Mouse (Mus musculus) neural tube, embryonic 13.5 days (tissue): Measurements from ENCODE around the gene Osbpl5. TPM values are rescaled to one million over a fixed set of nuclear protein-coding genes. Genes with fewer than 3 reads are reported as not detected.
A peak's percentile ranks its signal among the peaks of the same experiment; 100 is the strongest.
"Not testable (repeated sequence)": the region's sequence is repeated elsewhere in the genome, so short reads cannot be mapped to it uniquely, and the experiment has no call there.

ENCODE experiments used
- ATAC-seq: fragments of 200-750 bp; cut with Nextera tagmentation; 2 replicates; pipeline ENCODE4 v1.8.0; 2017; ENCODE audit warnings: low read depth, mild to moderate bottlenecking, moderate TSS enrichment, moderate library complexity
- H3K27ac ChIP-seq: fragments of 300-500 bp; sonication (generic); replicated peaks from 2 replicates; pipeline ENCODE4 v1.5.1; 2015; ENCODE audit warnings: moderate library complexity, mild to moderate bottlenecking, inconsistent platforms
- H3K27me3 ChIP-seq: fragments of 300-500 bp; sonication (generic); 2 replicates; pipeline ENCODE4 v1.6.1; 2015; ENCODE audit warnings: mild to moderate bottlenecking, inconsistent platforms
- H3K36me3 ChIP-seq: fragments of 300-500 bp; sonication (generic); 2 replicates; pipeline ENCODE4 v1.6.1; 2015; ENCODE audit warnings: mild to moderate bottlenecking, inconsistent platforms
- H3K4me1 ChIP-seq: fragments of 300-500 bp; sonication (generic); replicated peaks from 2 replicates; pipeline ENCODE4 v1.6.1; 2015; ENCODE audit warnings: inconsistent platforms
- H3K4me2 ChIP-seq: fragments of 300-500 bp; sonication (generic); 2 replicates; pipeline ENCODE4 v1.6.1; 2015; ENCODE audit warnings: inconsistent platforms, mild to moderate bottlenecking, moderate library complexity
- H3K4me3 ChIP-seq: fragments of 300-500 bp; sonication (generic); 2 replicates; pipeline ENCODE4 v1.5.1; 2015; ENCODE audit warnings: mild to moderate bottlenecking, inconsistent platforms
- H3K9ac ChIP-seq: fragments of 300-500 bp; sonication (generic); 2 replicates; pipeline ENCODE4 v1.6.1; 2015; ENCODE audit warnings: moderate library complexity, mild to moderate bottlenecking, inconsistent platforms
- H3K9me3 ChIP-seq: fragments of 300-500 bp; sonication (generic); 2 replicates; pipeline ENCODE4 v1.6.1; 2016; ENCODE audit warnings: inconsistent platforms
- WGBS: fragments of 180-500 bp; shearing (Covaris S2); methylation state at CpG from one replicate; pipeline ENCODE4 v1.1.7; 2015; 5-methylcytosine and 5-hydroxymethylcytosine counted together
- polyA plus RNA-seq: library from polyadenylated mRNA; unstranded; fragments of >200 nt; fragmentation: Nextera tagmentation; extraction: Ambion mirVana; gene quantifications from 2 replicates; pipeline ENCODE4 v1.2.1, GENCODE M21; 2015

Gene Osbpl5
- polyA plus RNA-seq, 1 experiment from 2014 or later: 27.8 TPM

- Histone ChIP-seq H3K4me2 (no peak overlapping the region), H3K27ac (no peak overlapping the region), H3K9ac (no peak overlapping the region), H3K4me1 (no peaks in the 10 kb centered on the region), H3K9me3 (no peaks in the 10 kb centered on the region), H3K36me3 (peaks cover 84% of the 10 kb centered on the region), H3K27me3 (no peaks in the 10 kb centered on the region), H3K4me3 (no peak overlapping the region)
- ATAC-seq: no peak
- WGBS: 94% methylated on average over 5 of the region's 5 CpGs
Measured at GRCm38 (mm10) chr7:143691181-143691580, 65.6 kb downstream of the Osbpl5 start.

DNA sequence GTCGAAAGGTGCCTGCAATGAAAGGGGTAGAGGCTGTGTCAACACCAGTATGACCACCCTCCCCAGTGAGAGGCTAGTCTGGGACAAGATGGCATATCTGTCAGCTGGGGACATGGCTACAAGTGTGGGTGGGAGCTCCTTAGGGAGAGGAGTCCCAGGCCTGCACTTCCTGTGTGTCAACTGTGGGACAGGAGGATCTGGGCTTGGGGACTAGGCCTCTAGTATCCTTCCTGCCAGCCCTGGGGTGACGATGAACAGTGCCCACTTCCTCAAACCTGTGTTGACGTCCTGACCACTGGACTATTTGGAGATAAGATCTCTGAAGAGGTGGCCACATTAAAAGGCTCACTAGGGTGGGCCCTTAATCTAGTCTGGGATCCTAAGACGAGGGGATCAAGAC is 66.8 kb downstream of the Osbpl5 start:
- WGBS: 88% methylated on average over 4 of the region's 4 CpGs
- H3K9me3 ChIP-seq: no peaks in the 10 kb centered on the region
- H3K27ac ChIP-seq: no peak overlapping the region
- peaks cover 7% of the 10 kb centered on the region for H3K4me1 ChIP-seq
- H3K27me3 ChIP-seq: peaks cover 7% of the 10 kb centered on the region; the same call in 1 of the 2 replicates
- no peak overlapping the region for H3K4me2 ChIP-seq
- peaks cover 72% of the 10 kb centered on the region for H3K36me3 ChIP-seq
- H3K9ac ChIP-seq: no peak overlapping the region
- no peak for ATAC-seq
- H3K4me3 ChIP-seq: no peak overlapping the region

DNA sequence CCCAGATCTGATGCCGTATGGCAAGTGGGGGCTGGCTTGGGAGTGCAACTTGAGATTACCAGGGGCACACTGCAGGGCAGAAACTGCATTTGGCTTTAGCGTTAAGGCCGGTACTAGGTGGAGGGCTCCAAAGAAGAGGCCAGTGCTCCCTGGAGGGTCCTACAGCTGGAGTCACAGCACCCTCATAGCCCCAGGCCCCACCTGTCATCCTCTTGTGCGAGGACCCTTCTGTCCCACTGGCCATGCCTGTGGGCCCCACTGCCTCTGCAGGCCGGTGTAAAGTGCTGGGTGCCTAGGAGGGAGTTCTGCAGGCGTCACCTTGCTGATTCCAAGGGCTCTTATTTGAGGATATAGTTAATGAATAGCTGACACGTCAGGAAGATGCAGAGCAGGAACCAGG is 67.3 kb downstream of the Osbpl5 start:
- H3K36me3 ChIP-seq: peaks cover 67% of the 10 kb centered on the region
- peaks cover 7% of the 10 kb centered on the region; the same call in 1 of the 2 replicates for H3K27me3 ChIP-seq
- WGBS: 78% methylated on average over 7 of the region's 7 CpGs
- ATAC-seq: no peak
- H3K4me1 ChIP-seq: peaks cover 7% of the 10 kb centered on the region
- H3K27ac ChIP-seq: no peak overlapping the region
- H3K9ac ChIP-seq: no peak overlapping the region
- no peaks in the 10 kb centered on the region for H3K9me3 ChIP-seq
- no peak overlapping the region for H3K4me3 ChIP-seq
- H3K4me2 ChIP-seq: no peak overlapping the region

- not testable (repeated sequence) for H3K4me3 ChIP-seq, H3K4me1 ChIP-seq, H3K9ac ChIP-seq, H3K27ac ChIP-seq, H3K9me3 ChIP-seq, H3K27me3 ChIP-seq, ATAC-seq, H3K4me2 ChIP-seq
- 87% methylated on average over 3 of the region's 3 CpGs for whole genome bisulfite sequencing
- peaks cover 39% of the 10 kb centered on the region for H3K36me3 ChIP-seq
Measured at GRCm38 (mm10) chr7:143686676-143687075, 70.1 kb downstream of the Osbpl5 start.

GRCm38 (mm10) chr7:143686191-143686590 is 70.6 kb downstream of the Osbpl5 start:
- H3K27ac ChIP-seq, H3K4me1 ChIP-seq, H3K9me3 ChIP-seq, H3K4me2 ChIP-seq, H3K9ac ChIP-seq, H3K27me3 ChIP-seq, H3K4me3 ChIP-seq: not testable (repeated sequence)
- 61% methylated on average over 4 of the region's 4 CpGs for WGBS
- peaks cover 34% of the 10 kb centered on the region for H3K36me3 ChIP-seq
- 0 out of 2 replicates have a peak, but pooled peaks have one; percentile 32 for ATAC-seq

DNA sequence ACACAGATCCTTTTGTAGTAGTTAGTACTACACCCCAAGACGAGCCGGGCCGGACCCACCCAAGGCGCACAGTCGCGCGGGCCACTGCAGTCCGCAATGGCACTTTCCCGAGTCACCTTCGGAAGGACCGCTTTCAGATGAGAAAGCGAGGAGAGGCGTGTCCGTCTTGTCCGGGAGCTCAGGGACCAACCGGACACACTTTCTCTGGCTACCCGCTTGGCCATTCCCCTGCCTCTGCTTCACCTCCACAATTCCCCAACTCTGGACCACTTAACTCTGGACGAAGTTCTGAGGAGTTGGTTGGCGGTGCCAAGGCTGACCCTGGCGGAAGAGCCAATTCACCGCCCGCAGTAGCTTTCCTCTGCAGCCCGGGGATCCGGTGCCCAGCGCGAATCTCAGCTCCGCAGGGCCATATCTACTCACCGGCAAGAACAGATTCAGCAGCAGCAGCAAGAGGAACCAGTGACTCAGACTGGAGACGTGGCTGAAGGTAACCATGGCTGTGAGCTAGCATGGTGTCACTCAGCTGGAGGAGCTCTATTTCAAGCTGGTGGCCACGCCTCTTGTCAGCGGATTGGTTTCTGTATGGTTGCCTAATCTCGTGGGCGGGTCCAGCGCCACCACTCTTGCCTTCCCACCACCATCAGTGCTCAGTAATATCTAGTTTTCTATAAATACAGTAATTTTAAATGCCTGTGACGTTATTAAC is 71.3 kb downstream of the Osbpl5 start, which contains the start of gene Tnfrsf23:
Tnfrsf23 (minus strand) TSS at position 514 of the 709 bp plus-strand sequence.
- Histone ChIP-seq H3K4me3 (peak within 1 kb of the TSS; percentile 34), H3K4me1 (peaks cover 7% of the 10 kb centered on the region), H3K4me2 (peak within 1 kb of the TSS; percentile 64), H3K36me3 (peaks cover 28% of the 10 kb centered on the region), H3K9me3 (no peaks in the 10 kb centered on the region), H3K27me3 (peaks cover 7% of the 10 kb centered on the region), H3K27ac (no peak within 1 kb of the TSS), H3K9ac (0 out of 2 replicates have a peak within 1 kb of the TSS, but pooled peaks have one; percentile 45)
- ATAC-seq: peak; percentile 81
- 3% methylated on average over 35 of the region's 35 CpGs for WGBS

GRCm38 (mm10) chr7:143684569-143684968 is 72.2 kb downstream of the Osbpl5 start:
- not testable (repeated sequence) for H3K27ac ChIP-seq, H3K4me1 ChIP-seq, ATAC-seq, H3K4me3 ChIP-seq, H3K9ac ChIP-seq, H3K4me2 ChIP-seq, H3K27me3 ChIP-seq, H3K9me3 ChIP-seq
- H3K36me3 ChIP-seq: peaks cover 18% of the 10 kb centered on the region
- WGBS: 78% methylated on average over 2 of the region's 2 CpGs

GRCm38 (mm10) chr7:143681566-143681965 is 75.2 kb downstream of the Osbpl5 start:
- no peak for ATAC-seq
- WGBS: 100% methylated on average over 1 of the region's 1 CpGs
- Histone ChIP-seq H3K36me3 (no peaks in the 10 kb centered on the region), H3K9me3 (no peaks in the 10 kb centered on the region), H3K4me1 (peaks cover 7% of the 10 kb centered on the region), H3K27me3 (peaks cover 7% of the 10 kb centered on the region), H3K4me3 (no peak overlapping the region), H3K9ac (no peak overlapping the region), H3K4me2 (no peak overlapping the region), H3K27ac (no peak overlapping the region)

GRCm38 (mm10) chr7:143680836-143681235 is 75.9 kb downstream of the Osbpl5 start:
- not testable (repeated sequence) for H3K9ac ChIP-seq, H3K4me1 ChIP-seq, H3K9me3 ChIP-seq, H3K27ac ChIP-seq, H3K27me3 ChIP-seq, H3K4me3 ChIP-seq, ATAC-seq, H3K4me2 ChIP-seq, H3K36me3 ChIP-seq
- 45% methylated on average over 2 of the region's 2 CpGs for WGBS

GRCm38 (mm10) chr7:143679650-143680049 is 77.1 kb downstream of the Osbpl5 start:
- not testable (repeated sequence) for H3K27me3 ChIP-seq, H3K27ac ChIP-seq, H3K4me2 ChIP-seq, H3K4me1 ChIP-seq, ATAC-seq, H3K4me3 ChIP-seq, H3K9ac ChIP-seq, H3K36me3 ChIP-seq, H3K9me3 ChIP-seq
- WGBS: 75% methylated on average over 2 of the region's 2 CpGs

- Histone ChIP-seq H3K9me3 (no peaks in the 10 kb centered on the region), H3K27ac (no peak overlapping the region), H3K36me3 (no peaks in the 10 kb centered on the region), H3K4me3 (no peak overlapping the region), H3K9ac (no peak overlapping the region), H3K4me2 (no peak overlapping the region), H3K4me1 (no peaks in the 10 kb centered on the region), H3K27me3 (no peaks in the 10 kb centered on the region)
- ATAC-seq: no peak
Measured at GRCm38 (mm10) chr7:143666427-143667311, 90.1 kb downstream of the Osbpl5 start.

DNA sequence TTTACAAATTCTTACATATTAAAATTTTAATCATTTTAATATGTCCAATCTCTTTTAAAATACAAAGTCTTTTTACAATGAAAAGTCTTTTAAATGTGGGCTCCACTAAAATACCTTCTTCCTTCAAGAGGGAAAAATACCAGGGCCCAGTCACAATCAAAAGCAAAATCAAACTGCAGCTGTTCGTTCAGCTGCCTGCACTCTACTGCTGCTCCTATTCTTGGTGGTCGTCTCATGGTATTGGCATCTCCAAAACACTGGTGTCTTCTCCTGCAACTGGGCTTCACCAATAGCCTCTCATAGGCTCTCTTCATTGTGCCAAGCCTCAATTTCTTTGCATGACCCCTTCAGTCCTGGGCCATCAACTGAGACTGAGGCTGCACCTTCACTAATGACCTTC is 93.3 kb downstream of the Osbpl5 start:
- Histone ChIP-seq H3K27ac (no peak overlapping the region), H3K4me1 (no peaks in the 10 kb centered on the region), H3K27me3 (no peaks in the 10 kb centered on the region), H3K4me3 (no peak overlapping the region), H3K9me3 (no peaks in the 10 kb centered on the region), H3K4me2 (no peak overlapping the region), H3K9ac (no peak overlapping the region), H3K36me3 (no peaks in the 10 kb centered on the region)
- 89% methylated on average over 2 of the region's 2 CpGs for WGBS
- ATAC-seq: no peak
